Mouse (Mus musculus) spleen, postnatal 14 days (tissue): ENCODE results near the gene Meis3.

Source experiments
- DNase-seq, 2 experiments: peaks; one replicate each; pipeline ENCODE4 v3.0.0; 2021 to 2022; ENCODE audit warnings: low spot score in 2 of 2

Gene Meis3

DNA sequence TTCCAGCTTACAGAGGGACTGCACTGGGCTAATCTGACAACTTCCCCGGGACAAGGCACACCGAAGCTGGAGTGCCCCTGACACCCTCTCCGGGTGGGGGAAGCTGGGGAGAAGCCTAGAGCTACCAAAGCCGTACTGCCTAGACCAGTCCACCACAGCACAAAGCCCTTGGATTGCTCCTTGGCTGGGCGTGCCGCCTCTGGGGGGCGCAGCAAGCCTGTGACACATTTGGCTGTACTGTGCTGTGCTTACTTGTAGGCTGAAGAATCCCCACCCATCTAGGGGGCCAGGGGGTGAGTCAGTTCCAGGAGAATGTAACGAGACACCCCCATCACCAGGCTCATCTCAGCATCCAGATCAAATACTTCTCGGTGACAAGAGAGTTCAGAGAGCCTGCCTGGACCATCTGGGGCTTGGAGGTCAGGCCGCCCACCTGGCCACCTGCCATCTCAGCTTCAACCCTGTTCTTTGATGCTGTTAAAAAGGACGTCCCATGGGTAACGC lies 36.0 kb downstream of the Meis3 start:
- DNase-seq, result no peak

DNA sequence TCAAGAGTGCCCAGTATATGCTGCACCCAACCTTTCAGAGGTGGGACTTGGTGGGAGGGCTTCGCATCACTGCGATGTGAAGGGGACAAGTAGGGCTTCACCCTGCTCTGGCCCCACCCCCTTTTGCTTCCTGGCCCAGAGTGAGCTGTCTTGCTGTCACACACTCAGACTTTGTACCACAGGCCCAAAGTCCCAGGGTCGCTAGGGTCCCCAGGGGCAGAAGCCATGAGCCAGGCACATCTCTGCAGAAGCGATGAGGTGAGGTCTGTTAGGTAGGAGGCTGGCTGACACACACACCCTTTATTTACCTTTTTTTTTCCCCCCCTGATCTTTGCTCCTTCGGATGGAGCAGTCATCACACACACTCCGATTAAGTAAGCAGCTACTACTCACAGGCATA lies 38.3 kb downstream of the Meis3 start:
- no peak for DNase-seq

DNA sequence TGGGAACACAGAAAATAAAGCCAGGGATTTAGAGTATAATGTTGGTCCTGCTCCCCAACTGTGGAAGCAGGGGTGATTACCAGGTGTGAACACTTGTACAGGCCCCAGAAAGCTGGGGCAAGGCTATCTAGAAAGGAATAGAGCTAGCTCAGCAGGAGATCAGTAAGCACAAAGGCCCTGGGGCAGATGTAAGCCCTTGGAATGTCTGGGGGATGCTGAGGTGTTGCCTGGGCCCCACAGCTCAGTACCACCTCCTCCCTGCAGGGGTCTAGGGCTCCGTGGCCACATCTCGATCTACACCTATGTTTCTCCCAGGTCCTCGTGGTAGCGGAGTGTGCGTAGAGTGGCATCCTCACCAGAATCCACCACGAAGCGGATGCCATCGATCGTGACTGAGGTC lies 39.1 kb downstream of the Meis3 start:
- DNase-seq, result no peak

DNA sequence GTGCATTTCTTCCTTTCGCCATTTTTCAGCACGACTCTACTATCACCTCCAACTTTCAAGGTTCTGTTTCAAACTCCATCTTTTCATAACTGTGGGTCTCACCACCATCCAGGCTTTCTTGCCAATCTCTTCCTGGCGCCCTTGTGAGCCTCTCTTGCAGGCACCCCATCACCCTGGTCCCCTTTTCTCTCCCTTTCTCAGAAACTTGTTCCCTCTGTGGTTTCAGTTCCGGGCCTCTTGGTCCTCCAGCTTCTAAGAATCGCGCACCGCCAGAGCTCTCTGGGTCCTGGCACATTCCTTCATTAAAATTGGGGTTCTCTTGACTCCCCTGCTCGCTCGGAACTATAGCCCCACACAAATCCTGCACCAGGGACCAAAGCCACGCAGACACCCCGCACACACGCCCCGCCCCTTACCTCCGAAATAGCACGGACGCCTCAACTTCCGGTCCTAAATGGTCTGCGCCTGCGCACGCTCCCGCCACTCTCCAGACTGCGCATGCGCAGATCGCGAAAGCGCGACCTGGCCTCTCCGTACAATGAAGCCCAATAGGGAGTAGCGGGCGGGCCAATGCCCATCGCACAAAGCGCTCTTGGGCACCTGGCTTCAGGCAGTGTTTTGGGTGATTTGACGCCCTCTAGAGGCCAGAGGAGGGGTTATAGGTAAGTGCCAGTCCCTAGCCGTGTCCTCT lies 46.8 kb downstream of the Meis3 start, which contains the start of gene Dhx34:
Gene Dhx34, minus strand, starts transcription at position 456 of the 691 bp plus-strand sequence.
- peak; percentile 92 to 94 for DNase-seq

DNA sequence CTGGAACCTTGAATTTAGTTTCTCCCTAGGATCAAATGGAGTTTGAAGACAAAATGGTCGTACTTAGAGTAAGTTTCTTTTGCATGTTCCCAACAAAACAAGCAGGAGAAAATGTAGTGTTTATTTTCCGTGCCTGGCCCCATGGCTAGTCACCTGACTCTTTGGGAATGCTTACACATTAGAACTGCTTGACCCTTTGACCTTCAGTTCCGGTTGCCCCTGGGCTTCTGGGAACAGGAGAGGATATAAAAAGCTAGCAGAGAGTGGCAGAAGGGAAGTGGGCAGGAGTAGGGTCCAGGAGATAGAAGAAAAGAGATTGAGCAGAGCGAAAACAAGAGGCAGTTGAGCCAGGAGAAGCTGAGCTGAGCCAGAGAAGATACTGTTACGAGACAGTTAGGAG lies 55.0 kb downstream of the Meis3 start:
- DNase-seq, result no peak
